In the genomic region with DNA sequence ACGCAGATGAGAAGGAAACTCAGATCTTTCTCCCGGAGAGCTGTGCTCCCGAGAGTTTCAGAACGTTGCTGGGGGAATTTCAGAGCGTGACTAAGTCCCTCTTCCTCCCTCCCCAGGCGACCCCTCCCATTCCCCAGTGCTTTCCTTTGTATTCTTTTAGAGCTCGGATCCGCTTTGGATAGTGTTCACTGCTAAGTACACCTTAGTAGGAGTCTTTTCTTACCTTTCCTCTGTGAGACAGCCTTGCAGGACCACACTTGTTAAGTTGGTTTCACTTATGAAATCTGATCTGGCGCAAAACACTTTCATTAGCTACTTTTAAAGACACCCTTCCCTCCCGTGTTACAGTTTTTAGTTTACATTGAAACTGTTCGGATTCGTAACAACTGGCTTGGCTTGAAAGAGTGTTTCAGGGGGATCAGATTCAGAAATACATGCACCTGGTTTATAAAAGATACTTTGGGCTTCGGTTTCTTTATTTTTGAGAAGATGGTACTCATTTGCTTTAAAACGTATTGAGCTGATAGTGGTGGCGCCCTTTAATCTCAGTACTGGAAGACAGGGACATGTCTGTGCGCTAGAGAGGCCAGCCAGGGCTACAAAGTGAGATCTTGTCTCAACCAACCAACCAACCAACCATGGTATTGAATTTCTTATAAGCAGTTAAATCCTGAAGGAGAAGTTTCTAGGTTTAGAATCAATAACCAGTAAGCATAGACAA, we compare ENCODE assay signal across 8 mouse cellular contexts. TPM values are rescaled to one million over a fixed set of nuclear protein-coding genes. Genes with fewer than 3 reads are reported as not detected.
DNase-seq lines count a peak whose midpoint lies in the region; ATAC-seq and TF ChIP-seq lines count a peak whose summit lies in the region.

No protein-coding gene starts in this region.

- peak; percentile 41; the same call in 1 of the 2 replicates for ATAC-seq in lung, embryonic 14.5 days (ENCODE audit: insufficient read depth)
- ATAC-seq in embryonic facial prominence, embryonic 11.5 days (replicated peaks; ENCODE audit: insufficient number of reproducible peaks, low FRiP score, low TSS enrichment, low read depth), result no peak; the same call in 1 of the 2 replicates
- no peak; the same call in 1 of the 2 replicates for ATAC-seq in hindbrain, embryonic 16.5 days
- ATAC-seq in midbrain, embryonic 13.5 days, result peak; percentile 35; the same call in 1 of the 2 replicates

- H3K4me1 ChIP-seq in lung, embryonic 14.5 days (ENCODE audit: insufficient read depth), result peaks cover 7% of the 10 kb centered on the region
- no peaks in the 10 kb centered on the region for H3K4me1 ChIP-seq in embryonic facial prominence, embryonic 11.5 days (ENCODE audit: control insufficient read depth, insufficient read depth, low read length)
- peaks cover 10% of the 10 kb centered on the region for H3K4me1 ChIP-seq in hindbrain, embryonic 16.5 days (ENCODE audit: control insufficient read depth, insufficient read depth, low read depth, low read length)
- peaks cover 13% of the 10 kb centered on the region for H3K4me1 ChIP-seq in midbrain, embryonic 13.5 days (replicated peaks)

- H3K27me3 ChIP-seq in lung, embryonic 14.5 days (ENCODE audit: insufficient read depth, low read length), result no peaks in the 10 kb centered on the region
- H3K27me3 ChIP-seq in embryonic facial prominence, embryonic 11.5 days (ENCODE audit: control insufficient read depth, insufficient read depth, low read length), result no peaks in the 10 kb centered on the region
- no peaks in the 10 kb centered on the region for H3K27me3 ChIP-seq in hindbrain, embryonic 16.5 days (replicated peaks; ENCODE audit: control insufficient read depth, insufficient read depth, low read length)
- H3K27me3 ChIP-seq in midbrain, embryonic 13.5 days, result peaks cover 20% of the 10 kb centered on the region; the same call in 1 of the 2 replicates

- no peaks in the 10 kb centered on the region for H3K9me3 ChIP-seq in lung, embryonic 14.5 days (ENCODE audit: low read depth, low read length)
- no peaks in the 10 kb centered on the region for H3K9me3 ChIP-seq in embryonic facial prominence, embryonic 11.5 days (replicated peaks; ENCODE audit: control insufficient read depth, low read length)
- no peaks in the 10 kb centered on the region for H3K9me3 ChIP-seq in hindbrain, embryonic 16.5 days (ENCODE audit: control insufficient read depth, low read length)
- H3K9me3 ChIP-seq in midbrain, embryonic 13.5 days, result no peaks in the 10 kb centered on the region

- intact Hi-C loops in left cerebral cortex, postnatal 4 days (cut with DNase I), result no loop called here
- intact Hi-C loops in left cerebral cortex, postnatal 10 days (cut with DNase I), result no loop called here

- no peak for DNase-seq in lung, embryonic 14.5 days
- no peak for DNase-seq in lung, postnatal 25 days (ENCODE audit: low spot score)
- no peak for DNase-seq in embryonic facial prominence, embryonic 11.5 days (ENCODE audit: low spot score)
- no peak for DNase-seq in left cerebral cortex, postnatal 4 days
- DNase-seq in left cerebral cortex, postnatal 10 days (ENCODE audit: extremely low spot score in 1 of 2, low spot score in 2 of 2), result no peak
- DNase-seq in frontal cortex, postnatal 14 days (ENCODE audit: low spot score in 2 of 2), result no peak

- H3K4me2 ChIP-seq in lung, embryonic 14.5 days, result peak overlapping the region; percentile 92
- peak overlapping the region; percentile 82 for H3K4me2 ChIP-seq in embryonic facial prominence, embryonic 11.5 days (ENCODE audit: low read depth, low read length)
- peak overlapping the region; percentile 82 for H3K4me2 ChIP-seq in hindbrain, embryonic 16.5 days (ENCODE audit: low read length)
- peak overlapping the region; percentile 93 for H3K4me2 ChIP-seq in midbrain, embryonic 13.5 days (replicated peaks)

- H3K27ac ChIP-seq in lung, embryonic 14.5 days (ENCODE audit: low read depth), result no peak overlapping the region
- no peak overlapping the region for H3K27ac ChIP-seq in embryonic facial prominence, embryonic 11.5 days (replicated peaks; ENCODE audit: low read depth, low read length)
- H3K27ac ChIP-seq in hindbrain, embryonic 16.5 days (ENCODE audit: low read depth, low read length), result peak overlapping the region; percentile 82
- H3K27ac ChIP-seq in midbrain, embryonic 13.5 days, result peak overlapping the region; percentile 76; the same call in 1 of the 2 replicates

- H3K4me3 ChIP-seq in lung, embryonic 14.5 days (ENCODE audit: low read depth, low read length), result peak overlapping the region; percentile 83
- H3K4me3 ChIP-seq in embryonic facial prominence, embryonic 11.5 days (ENCODE audit: low read depth, low read length), result peak overlapping the region; percentile 87
- H3K4me3 ChIP-seq in hindbrain, embryonic 16.5 days (ENCODE audit: low read length), result peak overlapping the region; percentile 81
- H3K4me3 ChIP-seq in midbrain, embryonic 13.5 days (replicated peaks), result peak overlapping the region; percentile 90

- H3K9ac ChIP-seq in lung, embryonic 14.5 days, result peak overlapping the region; percentile 68
- H3K9ac ChIP-seq in embryonic facial prominence, embryonic 11.5 days (replicated peaks; ENCODE audit: low read length), result peak overlapping the region; percentile 75
- peak overlapping the region; percentile 83 for H3K9ac ChIP-seq in hindbrain, embryonic 16.5 days (ENCODE audit: low read depth, low read length)
- H3K9ac ChIP-seq in midbrain, embryonic 13.5 days (replicated peaks), result peak overlapping the region; percentile 84

- H3K36me3 ChIP-seq in lung, embryonic 14.5 days (ENCODE audit: insufficient read depth), result peaks cover 4% of the 10 kb centered on the region; the same call in 1 of the 2 replicates
- H3K36me3 ChIP-seq in embryonic facial prominence, embryonic 11.5 days (replicated peaks; ENCODE audit: control insufficient read depth, insufficient read depth, low read depth, low read length), result no peaks in the 10 kb centered on the region; the same call in 1 of the 2 replicates
- 0 out of 2 replicates have a peak, but pooled peaks cover 8% of the 10 kb centered on the region for H3K36me3 ChIP-seq in hindbrain, embryonic 16.5 days (ENCODE audit: control insufficient read depth, insufficient read depth, low read length)
- peaks cover 23% of the 10 kb centered on the region for H3K36me3 ChIP-seq in midbrain, embryonic 13.5 days

- WGBS in lung, embryonic 14.5 days, result 14% methylated on average over 16 of the region's 16 CpGs
- WGBS in embryonic facial prominence, embryonic 11.5 days, result 22% methylated on average over 16 of the region's 16 CpGs
- WGBS in hindbrain, embryonic 16.5 days, result 23% methylated on average over 16 of the region's 16 CpGs
- WGBS in midbrain, embryonic 13.5 days, result 21% methylated on average over 16 of the region's 16 CpGs

- no peak for TF ChIP-seq CTCF in lung, embryonic 14.5 days (IDR thresholded peaks at IDR 0.05; ENCODE audit: low read depth)

RNA-seq across cellular contexts. Expression of a gene that starts 0.7 kb away (rescaled TPM):
- polyA plus RNA-seq in lung, embryonic 14.5 days (2014; fragmentation: Nextera tagmentation; extraction: Ambion mirVana), result 54.4 and 54.8 TPM in 2 replicates
- polyA plus RNA-seq in embryonic facial prominence, embryonic 11.5 days (2014; fragmentation: Nextera tagmentation; extraction: Ambion mirVana), result 76.3 and 76.6 TPM in 2 replicates
- 34.9 and 36.5 TPM in 2 replicates for polyA plus RNA-seq in hindbrain, embryonic 16.5 days (2015; fragmentation: Nextera tagmentation; extraction: Ambion mirVana)
- polyA plus RNA-seq in midbrain, embryonic 13.5 days (2015; fragmentation: Nextera tagmentation; extraction: Ambion mirVana), result 40.1 and 41.2 TPM in 2 replicates
- 10 to 100 TPM; 37.2 to 38.8 TPM for total RNA-seq in left cerebral cortex, postnatal 4 days (2021)
- total RNA-seq in left cerebral cortex, postnatal 10 days (2021), result 10 to 100 TPM; 36.9 to 40.9 TPM

Comparison
In these comparisons a context has a peak if more than half of its experiments do, and no peak if none do; other contexts are left out.
1. ATAC-seq: peak in lung, embryonic 14.5 days (single experiment) and midbrain, embryonic 13.5 days (single experiment); none in embryonic facial prominence, embryonic 11.5 days (single experiment) and hindbrain, embryonic 16.5 days (single experiment).
2. H3K27ac ChIP-seq: peak in hindbrain, embryonic 16.5 days (single experiment) and midbrain, embryonic 13.5 days (single experiment); none in lung, embryonic 14.5 days (single experiment) and embryonic facial prominence, embryonic 11.5 days (single experiment).
3. Peak in every context shown above with its lines, with median percentiles within 50 percentile points of each other: H3K4me2 ChIP-seq, H3K4me3 ChIP-seq and H3K9ac ChIP-seq.